Mouse (Mus musculus): ENCODE measurements around the gene Brpf3. TPM values are rescaled to one million over a fixed set of nuclear protein-coding genes. Genes with fewer than 3 reads are reported as not detected.

Brpf3 gene
- polyA plus RNA-seq, 1 experiment from 2014 or later: 67.1 TPM

GRCm38 (mm10) chr17:28785036-28785435, 15.9 kb upstream of the Brpf3 start:
- H3K4me2 ChIP-seq (ENCODE audit: low read depth, low read length): no peak overlapping the region
- no peaks in the 10 kb centered on the region for H3K36me3 ChIP-seq (ENCODE audit: control insufficient read depth, insufficient read depth)
- H3K9me3 ChIP-seq (replicated peaks; ENCODE audit: control insufficient read depth, low read length): no peaks in the 10 kb centered on the region
- H3K9ac ChIP-seq (ENCODE audit: low read depth, low read length): no peak overlapping the region
- no peaks in the 10 kb centered on the region for H3K27me3 ChIP-seq (ENCODE audit: control insufficient read depth, insufficient read depth, low read depth, low read length)
- no peak for ATAC-seq (ENCODE audit: low read depth)
- H3K4me3 ChIP-seq (ENCODE audit: low read depth, low read length): no peak overlapping the region
- H3K4me1 ChIP-seq (ENCODE audit: control insufficient read depth, low read depth, low read length): no peaks in the 10 kb centered on the region
- no peak overlapping the region for H3K27ac ChIP-seq (ENCODE audit: low read length)
- 80% methylated on average over 3 of the region's 3 CpGs for WGBS (ENCODE audit: insufficient replicate concordance)

- ATAC-seq (ENCODE audit: low read depth): no peak
- H3K27me3 ChIP-seq (ENCODE audit: control insufficient read depth, insufficient read depth, low read depth, low read length): no peaks in the 10 kb centered on the region
- H3K4me2 ChIP-seq (ENCODE audit: low read depth, low read length): no peak overlapping the region
- WGBS (ENCODE audit: insufficient replicate concordance): 94% methylated on average over 12 of the region's 12 CpGs
- no peaks in the 10 kb centered on the region for H3K9me3 ChIP-seq (replicated peaks; ENCODE audit: control insufficient read depth, low read length)
- no peak overlapping the region for H3K9ac ChIP-seq (ENCODE audit: low read depth, low read length)
- H3K4me1 ChIP-seq (ENCODE audit: control insufficient read depth, low read depth, low read length): no peaks in the 10 kb centered on the region
- H3K27ac ChIP-seq (ENCODE audit: low read length): no peak overlapping the region
- no peaks in the 10 kb centered on the region for H3K36me3 ChIP-seq (ENCODE audit: control insufficient read depth, insufficient read depth)
- H3K4me3 ChIP-seq (ENCODE audit: low read depth, low read length): no peak overlapping the region
These were observed 13.4 kb upstream of the Brpf3 start for GRCm38 (mm10) chr17:28787507-28787906.

- no peaks in the 10 kb centered on the region for H3K36me3 ChIP-seq (ENCODE audit: control insufficient read depth, insufficient read depth)
- no peak overlapping the region for H3K9ac ChIP-seq (ENCODE audit: low read depth, low read length)
- ATAC-seq (ENCODE audit: low read depth): no peak
- H3K4me1 ChIP-seq (ENCODE audit: control insufficient read depth, low read depth, low read length): peaks cover 9% of the 10 kb centered on the region
- H3K27me3 ChIP-seq (ENCODE audit: control insufficient read depth, insufficient read depth, low read depth, low read length): no peaks in the 10 kb centered on the region
- H3K27ac ChIP-seq (ENCODE audit: low read length): no peak overlapping the region
- H3K9me3 ChIP-seq (replicated peaks; ENCODE audit: control insufficient read depth, low read length): 0 out of 2 replicates have a peak, but pooled peaks cover 5% of the 10 kb centered on the region
- no peak overlapping the region for H3K4me2 ChIP-seq (ENCODE audit: low read depth, low read length)
- no peak overlapping the region for H3K4me3 ChIP-seq (ENCODE audit: low read depth, low read length)
- WGBS (ENCODE audit: insufficient replicate concordance): 75% methylated on average over 4 of the region's 4 CpGs
These were observed 3.9 kb upstream of the Brpf3 start for GRCm38 (mm10) chr17:28797031-28797430.

GRCm38 (mm10) chr17:28799291-28800160, 1.4 kb upstream of the Brpf3 start:
- peak overlapping the region; percentile 64 for H3K4me2 ChIP-seq (ENCODE audit: low read depth, low read length)
- H3K27ac ChIP-seq (ENCODE audit: low read length): peak overlapping the region; percentile 96
- 0 out of 2 replicates have a peak, but pooled peaks cover 5% of the 10 kb centered on the region for H3K9me3 ChIP-seq (replicated peaks; ENCODE audit: control insufficient read depth, low read length)
- H3K4me1 ChIP-seq (ENCODE audit: control insufficient read depth, low read depth, low read length): peaks cover 32% of the 10 kb centered on the region
- ATAC-seq (ENCODE audit: low read depth): no peak
- peak overlapping the region; percentile 79 for H3K4me3 ChIP-seq (ENCODE audit: low read depth, low read length)
- H3K36me3 ChIP-seq (ENCODE audit: control insufficient read depth, insufficient read depth): no peaks in the 10 kb centered on the region
- peak overlapping the region; percentile 96 for H3K9ac ChIP-seq (ENCODE audit: low read depth, low read length)
- no peaks in the 10 kb centered on the region for H3K27me3 ChIP-seq (ENCODE audit: control insufficient read depth, insufficient read depth, low read depth, low read length)
- 10% methylated on average over 14 of the region's 14 CpGs for WGBS (ENCODE audit: insufficient replicate concordance)

GRCm38 (mm10) chr17:28800281-28800670, 614 bp upstream of the Brpf3 start:
- Histone ChIP-seq H3K4me2 (ENCODE audit: low read depth, low read length) (peak overlapping the region; percentile 64), H3K27me3 (ENCODE audit: control insufficient read depth, insufficient read depth, low read depth, low read length) (no peaks in the 10 kb centered on the region), H3K27ac (ENCODE audit: low read length) (peak overlapping the region; percentile 96), H3K9me3 (replicated peaks; ENCODE audit: control insufficient read depth, low read length) (0 out of 2 replicates have a peak, but pooled peaks cover 2% of the 10 kb centered on the region), H3K4me3 (ENCODE audit: low read depth, low read length) (peak overlapping the region; percentile 79), H3K9ac (ENCODE audit: low read depth, low read length) (peak overlapping the region; percentile 96), H3K4me1 (ENCODE audit: control insufficient read depth, low read depth, low read length) (peaks cover 40% of the 10 kb centered on the region), H3K36me3 (ENCODE audit: control insufficient read depth, insufficient read depth) (peaks cover 5% of the 10 kb centered on the region)
- ATAC-seq (ENCODE audit: low read depth): peak; percentile 20
- under 1% methylated on average over 15 of the region's 15 CpGs for WGBS (ENCODE audit: insufficient replicate concordance)

GRCm38 (mm10) chr17:28801474-28802005, 650 bp downstream of the Brpf3 start:
- peak; percentile 90 for ATAC-seq (ENCODE audit: low read depth)
- peaks cover 46% of the 10 kb centered on the region for H3K4me1 ChIP-seq (ENCODE audit: control insufficient read depth, low read depth, low read length)
- peak overlapping the region; percentile 96 for H3K27ac ChIP-seq (ENCODE audit: low read length)
- peak overlapping the region; percentile 79 for H3K4me3 ChIP-seq (ENCODE audit: low read depth, low read length)
- WGBS (ENCODE audit: insufficient replicate concordance): 0% methylated on average over 41 of the region's 42 CpGs
- H3K36me3 ChIP-seq (ENCODE audit: control insufficient read depth, insufficient read depth): peaks cover 18% of the 10 kb centered on the region
- H3K27me3 ChIP-seq (ENCODE audit: control insufficient read depth, insufficient read depth, low read depth, low read length): no peaks in the 10 kb centered on the region
- no peaks in the 10 kb centered on the region; the same call in none of the 2 replicates for H3K9me3 ChIP-seq (replicated peaks; ENCODE audit: control insufficient read depth, low read length)
- peak overlapping the region; percentile 73 for H3K4me2 ChIP-seq (ENCODE audit: low read depth, low read length)
- peak overlapping the region; percentile 96 for H3K9ac ChIP-seq (ENCODE audit: low read depth, low read length)

- peak overlapping the region; percentile 79 for H3K4me3 ChIP-seq (ENCODE audit: low read depth, low read length)
- no peaks in the 10 kb centered on the region; the same call in none of the 2 replicates for H3K9me3 ChIP-seq (replicated peaks; ENCODE audit: control insufficient read depth, low read length)
- 3% methylated on average over 18 of the region's 18 CpGs for WGBS (ENCODE audit: insufficient replicate concordance)
- peaks cover 23% of the 10 kb centered on the region for H3K36me3 ChIP-seq (ENCODE audit: control insufficient read depth, insufficient read depth)
- peak overlapping the region; percentile 79 for H3K27ac ChIP-seq (ENCODE audit: low read length)
- peak overlapping the region; percentile 87 for H3K9ac ChIP-seq (ENCODE audit: low read depth, low read length)
- peak overlapping the region; percentile 73 for H3K4me2 ChIP-seq (ENCODE audit: low read depth, low read length)
- peaks cover 51% of the 10 kb centered on the region for H3K4me1 ChIP-seq (ENCODE audit: control insufficient read depth, low read depth, low read length)
- H3K27me3 ChIP-seq (ENCODE audit: control insufficient read depth, insufficient read depth, low read depth, low read length): no peaks in the 10 kb centered on the region
- no peak for ATAC-seq (ENCODE audit: low read depth)
These were observed 1.2 kb downstream of the Brpf3 start for GRCm38 (mm10) chr17:28802006-28802481.

GRCm38 (mm10) chr17:28803316-28803715, 2.4 kb downstream of the Brpf3 start:
- WGBS (ENCODE audit: insufficient replicate concordance): 19% methylated on average over 1 of the region's 1 CpGs
- Histone ChIP-seq H3K27me3 (ENCODE audit: control insufficient read depth, insufficient read depth, low read depth, low read length) (no peaks in the 10 kb centered on the region), H3K4me1 (ENCODE audit: control insufficient read depth, low read depth, low read length) (peaks cover 64% of the 10 kb centered on the region), H3K9ac (ENCODE audit: low read depth, low read length) (peak overlapping the region; percentile 87), H3K4me2 (ENCODE audit: low read depth, low read length) (peak overlapping the region; percentile 73), H3K36me3 (ENCODE audit: control insufficient read depth, insufficient read depth) (peaks cover 31% of the 10 kb centered on the region), H3K27ac (ENCODE audit: low read length) (peak overlapping the region; percentile 79), H3K9me3 (replicated peaks; ENCODE audit: control insufficient read depth, low read length) (no peaks in the 10 kb centered on the region; the same call in none of the 2 replicates), H3K4me3 (ENCODE audit: low read depth, low read length) (peak overlapping the region; percentile 79)
- ATAC-seq (ENCODE audit: low read depth): no peak

- Histone ChIP-seq H3K27ac (ENCODE audit: low read length) (peak overlapping the region; percentile 58), H3K4me3 (ENCODE audit: low read depth, low read length) (no peak overlapping the region), H3K36me3 (ENCODE audit: control insufficient read depth, insufficient read depth) (peaks cover 37% of the 10 kb centered on the region), H3K9ac (ENCODE audit: low read depth, low read length) (peak overlapping the region; percentile 12; the same call in 1 of the 2 replicates), H3K27me3 (ENCODE audit: control insufficient read depth, insufficient read depth, low read depth, low read length) (no peaks in the 10 kb centered on the region), H3K4me1 (ENCODE audit: control insufficient read depth, low read depth, low read length) (peaks cover 71% of the 10 kb centered on the region), H3K9me3 (replicated peaks; ENCODE audit: control insufficient read depth, low read length) (no peaks in the 10 kb centered on the region; the same call in none of the 2 replicates), H3K4me2 (ENCODE audit: low read depth, low read length) (peak overlapping the region; percentile 73)
- 51% methylated on average over 6 of the region's 6 CpGs for WGBS (ENCODE audit: insufficient replicate concordance)
- no peak for ATAC-seq (ENCODE audit: low read depth)
These were observed 4.1 kb downstream of the Brpf3 start for GRCm38 (mm10) chr17:28804973-28805372.
